Comparison of ENCODE assay signal across 8 mouse cellular contexts in the genomic region with DNA sequence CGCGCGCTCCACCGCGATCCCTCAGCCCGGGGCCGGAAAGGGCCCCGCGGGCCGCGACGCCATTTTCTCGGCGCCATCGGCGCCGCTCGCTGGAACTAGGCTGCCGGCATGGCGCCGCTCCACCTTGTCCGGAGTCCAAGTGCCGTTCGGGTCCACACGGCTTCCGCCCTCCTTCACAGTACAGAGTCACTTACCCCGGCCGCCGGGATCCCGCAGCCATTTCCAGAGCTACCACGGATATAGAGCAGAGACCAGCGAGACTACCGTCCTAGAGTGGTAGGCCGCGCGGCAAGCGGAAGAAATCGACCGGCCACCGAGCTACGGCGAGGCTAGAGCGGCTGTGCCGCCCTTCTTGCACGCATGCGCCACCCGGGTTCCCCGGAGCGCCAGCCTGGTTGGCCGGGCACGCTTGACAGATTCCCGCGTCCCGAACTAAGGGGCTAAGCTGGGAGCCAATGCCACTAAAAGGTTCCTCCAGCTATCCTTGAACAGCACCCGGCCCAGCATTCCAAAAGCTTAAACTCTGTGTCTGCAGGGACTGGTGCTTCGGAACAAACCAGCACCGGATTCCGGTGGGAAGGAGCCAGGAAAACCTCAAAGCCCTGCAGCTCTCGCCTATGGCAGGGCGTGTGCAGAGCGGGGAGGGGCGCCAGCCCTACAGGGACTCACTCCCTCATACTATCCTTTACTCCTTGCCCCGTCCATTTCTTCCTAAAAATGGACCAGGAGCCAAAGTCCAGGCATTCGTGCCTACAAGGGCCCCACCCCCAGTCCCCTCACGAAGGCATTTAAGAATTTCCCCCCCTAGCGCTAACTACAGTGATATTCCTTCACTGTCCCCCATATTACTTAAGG. TPM values are rescaled to one million over a fixed set of nuclear protein-coding genes. Genes with fewer than 3 reads are reported as not detected.
A peak's percentile ranks its signal among the peaks of the same experiment; 100 is the strongest.
DNase-seq lines count a peak whose midpoint lies in the region; ATAC-seq and TF ChIP-seq lines count a peak whose summit lies in the region.

No protein-coding gene starts in this region.

- WGBS in bone marrow, adult 2 months, result under 1% methylated on average over 66 of the region's 66 CpGs
- 0% methylated on average over 56 of the region's 66 CpGs for WGBS in embryonic facial prominence, embryonic 14.5 days
- WGBS in limb, embryonic 13.5 days, result under 1% methylated on average over 66 of the region's 66 CpGs
- under 1% methylated on average over 66 of the region's 66 CpGs for WGBS in midbrain, embryonic 15.5 days

- no peaks in the 10 kb centered on the region for H3K27me3 ChIP-seq in embryonic facial prominence, embryonic 14.5 days (replicated peaks; ENCODE audit: control insufficient read depth, insufficient read depth, low read length)
- no peaks in the 10 kb centered on the region for H3K27me3 ChIP-seq in limb, embryonic 13.5 days
- H3K27me3 ChIP-seq in midbrain, embryonic 15.5 days (replicated peaks), result no peaks in the 10 kb centered on the region

- DNase-seq in 3T3-L1 (ENCODE audit: low read depth, low spot score), result peak; percentile 91
- peak; percentile 97 for DNase-seq in embryonic facial prominence, embryonic 14.5 days (ENCODE audit: low spot score)
- DNase-seq in heart, adult 8-10 months (ENCODE audit: low spot score), result peak; percentile 90
- peak; percentile 89 to 91 for DNase-seq in kidney, adult 8-10 months
- DNase-seq in spleen, adult 18-20 months, result peak; percentile 85 to 87

- peak; percentile 98 for ATAC-seq in embryonic facial prominence, embryonic 14.5 days (ENCODE audit: low read depth)
- ATAC-seq in limb, embryonic 13.5 days (ENCODE audit: low FRiP score, low read depth), result peak; percentile 95
- ATAC-seq in midbrain, embryonic 15.5 days (replicated peaks), result peak; percentile 95

- peak overlapping the region; percentile 95 for H3K4me2 ChIP-seq in embryonic facial prominence, embryonic 14.5 days (ENCODE audit: low read depth, low read length)
- peak overlapping the region; percentile 98 for H3K4me2 ChIP-seq in limb, embryonic 13.5 days (replicated peaks)
- peak overlapping the region; percentile 96 for H3K4me2 ChIP-seq in midbrain, embryonic 15.5 days

- H3K36me3 ChIP-seq in embryonic facial prominence, embryonic 14.5 days (ENCODE audit: control insufficient read depth, insufficient read depth, low read length), result 0 out of 2 replicates have a peak, but pooled peaks cover 6% of the 10 kb centered on the region
- H3K36me3 ChIP-seq in limb, embryonic 13.5 days, result peaks cover 14% of the 10 kb centered on the region
- no peaks in the 10 kb centered on the region for H3K36me3 ChIP-seq in midbrain, embryonic 15.5 days (replicated peaks)

- peak; percentile 77; the same call in 1 of the 2 replicates for TF ChIP-seq POLR2A in bone marrow, adult 2 months (IDR thresholded peaks at IDR 0.05; ENCODE audit: borderline replicate concordance, control insufficient read depth, low read depth, low read length)

- TF ChIP-seq CTCF in bone marrow, adult 2 months (IDR thresholded peaks at IDR 0.05; ENCODE audit: control insufficient read depth, insufficient read depth, low read length), result no peak

- peak overlapping the region; percentile 96 for H3K4me3 ChIP-seq in bone marrow, adult 2 months (replicated peaks; ENCODE audit: control insufficient read depth, low read depth, low read length)
- H3K4me3 ChIP-seq in embryonic facial prominence, embryonic 14.5 days (ENCODE audit: low read depth, low read length), result peak overlapping the region; percentile 94
- peak overlapping the region; percentile 92 for H3K4me3 ChIP-seq in limb, embryonic 13.5 days
- H3K4me3 ChIP-seq in midbrain, embryonic 15.5 days, result peak overlapping the region; percentile 87

- peaks cover 14% of the 10 kb centered on the region for H3K4me1 ChIP-seq in bone marrow, adult 2 months (ENCODE audit: control insufficient read depth, insufficient read depth, low read length)
- peaks cover 24% of the 10 kb centered on the region for H3K4me1 ChIP-seq in embryonic facial prominence, embryonic 14.5 days (ENCODE audit: control insufficient read depth, insufficient read depth, low read length)
- H3K4me1 ChIP-seq in limb, embryonic 13.5 days, result peaks cover 38% of the 10 kb centered on the region
- H3K4me1 ChIP-seq in midbrain, embryonic 15.5 days, result peaks cover 34% of the 10 kb centered on the region

- H3K9ac ChIP-seq in embryonic facial prominence, embryonic 14.5 days (ENCODE audit: low read depth, low read length), result peak overlapping the region; percentile 98
- peak overlapping the region; percentile 98 for H3K9ac ChIP-seq in limb, embryonic 13.5 days
- peak overlapping the region; percentile 90 for H3K9ac ChIP-seq in midbrain, embryonic 15.5 days

- H3K27ac ChIP-seq in bone marrow, adult 2 months (ENCODE audit: control insufficient read depth, insufficient read depth, low read depth, low read length, poor library complexity), result peak overlapping the region; percentile 98
- peak overlapping the region; percentile 95 for H3K27ac ChIP-seq in embryonic facial prominence, embryonic 14.5 days (replicated peaks; ENCODE audit: low read depth, low read length)
- H3K27ac ChIP-seq in limb, embryonic 13.5 days, result peak overlapping the region; percentile 92
- peak overlapping the region; percentile 96 for H3K27ac ChIP-seq in midbrain, embryonic 15.5 days

- no peaks in the 10 kb centered on the region for H3K9me3 ChIP-seq in embryonic facial prominence, embryonic 14.5 days (ENCODE audit: control insufficient read depth, low read length)
- no peaks in the 10 kb centered on the region for H3K9me3 ChIP-seq in limb, embryonic 13.5 days
- no peaks in the 10 kb centered on the region for H3K9me3 ChIP-seq in midbrain, embryonic 15.5 days

RNA-seq across cellular contexts. Expression of gene Dido1, which starts 7.8 kb away (rescaled TPM):
- 15.5 and 36.0 TPM in 2 replicates for polyA plus RNA-seq in bone marrow, adult 2 months (2011; ENCODE audit: insufficient read depth, insufficient read length, low replicate concordance, missing spikeins)
- polyA plus RNA-seq in embryonic facial prominence, embryonic 14.5 days (2014; fragmentation: Nextera tagmentation; extraction: Ambion mirVana), result 26.0 and 27.8 TPM in 2 replicates
- 10 to 100 TPM; 25.2 to 35.9 (median 31.1) TPM for total RNA-seq in heart, adult 8-10 months (2022)
- 30.4 and 31.5 TPM in 2 replicates for polyA plus RNA-seq in limb, embryonic 13.5 days (2015; fragmentation: Nextera tagmentation; extraction: Ambion mirVana)
- polyA plus RNA-seq in midbrain, embryonic 15.5 days (2015; fragmentation: Nextera tagmentation; extraction: Ambion mirVana), result 29.0 and 30.1 TPM in 2 replicates

RNA-seq across cellular contexts. Expression of gene Gid8, which starts 7.9 kb away (rescaled TPM):
- 79.0 and 81.5 TPM in 2 replicates for polyA plus RNA-seq in bone marrow, adult 2 months (2011; ENCODE audit: insufficient read depth, insufficient read length, low replicate concordance, missing spikeins)
- polyA plus RNA-seq in embryonic facial prominence, embryonic 14.5 days (2014; fragmentation: Nextera tagmentation; extraction: Ambion mirVana), result 56.8 and 59.4 TPM in 2 replicates
- 10 to 100 TPM; 57.6 to 66.1 (median 59.5) TPM for total RNA-seq in heart, adult 8-10 months (2022)
- polyA plus RNA-seq in limb, embryonic 13.5 days (2015; fragmentation: Nextera tagmentation; extraction: Ambion mirVana), result 63.0 and 63.8 TPM in 2 replicates
- 56.1 and 60.7 TPM in 2 replicates for polyA plus RNA-seq in midbrain, embryonic 15.5 days (2015; fragmentation: Nextera tagmentation; extraction: Ambion mirVana)

RNA-seq across cellular contexts. Expression of gene Slc17a9, which starts 23.1 kb away (rescaled TPM):
- polyA plus RNA-seq in bone marrow, adult 2 months (2011; ENCODE audit: insufficient read depth, insufficient read length, low replicate concordance, missing spikeins), result 19.4 and 35.6 TPM in 2 replicates
- polyA plus RNA-seq in embryonic facial prominence, embryonic 14.5 days (2014; fragmentation: Nextera tagmentation; extraction: Ambion mirVana), result 1.5 and 2.9 TPM in 2 replicates
- under 1 TPM; 0.30 to 0.75 (median 0.40) TPM for total RNA-seq in heart, adult 8-10 months (2022)
- 0.62 and 0.98 TPM in 2 replicates for polyA plus RNA-seq in limb, embryonic 13.5 days (2015; fragmentation: Nextera tagmentation; extraction: Ambion mirVana)
- 0.17 and 0.26 TPM in 2 replicates for polyA plus RNA-seq in midbrain, embryonic 15.5 days (2015; fragmentation: Nextera tagmentation; extraction: Ambion mirVana)

RNA-seq across cellular contexts. Expression of gene Tcfl5, which starts 59.5 kb away (rescaled TPM):
- polyA plus RNA-seq in bone marrow, adult 2 months (2011; ENCODE audit: insufficient read depth, insufficient read length, low replicate concordance, missing spikeins), result 2.0 TPM in 1 of 2 replicates, not detected in the other
- 0.34 and 0.88 TPM in 2 replicates for polyA plus RNA-seq in embryonic facial prominence, embryonic 14.5 days (2014; fragmentation: Nextera tagmentation; extraction: Ambion mirVana)
- not detected for total RNA-seq in heart, adult 8-10 months (2022)
- polyA plus RNA-seq in limb, embryonic 13.5 days (2015; fragmentation: Nextera tagmentation; extraction: Ambion mirVana), result 0.55 and 0.59 TPM in 2 replicates
- polyA plus RNA-seq in midbrain, embryonic 15.5 days (2015; fragmentation: Nextera tagmentation; extraction: Ambion mirVana), result 0.30 and 0.43 TPM in 2 replicates

Comparison
In these comparisons a context has a peak if more than half of its experiments do, and no peak if none do; other contexts are left out.
1. Peak in every context shown above with its lines: DNase-seq, ATAC-seq, H3K4me3 ChIP-seq and H3K27ac ChIP-seq.